Mouse (Mus musculus) testis, postnatal 10 days (tissue): ENCODE results near the gene Tcte1.

ENCODE experiments used
- DNase-seq: peaks from one replicate; pipeline ENCODE4 v3.0.0; 2021; ENCODE audit warnings: low spot score

Gene Tcte1

DNA sequence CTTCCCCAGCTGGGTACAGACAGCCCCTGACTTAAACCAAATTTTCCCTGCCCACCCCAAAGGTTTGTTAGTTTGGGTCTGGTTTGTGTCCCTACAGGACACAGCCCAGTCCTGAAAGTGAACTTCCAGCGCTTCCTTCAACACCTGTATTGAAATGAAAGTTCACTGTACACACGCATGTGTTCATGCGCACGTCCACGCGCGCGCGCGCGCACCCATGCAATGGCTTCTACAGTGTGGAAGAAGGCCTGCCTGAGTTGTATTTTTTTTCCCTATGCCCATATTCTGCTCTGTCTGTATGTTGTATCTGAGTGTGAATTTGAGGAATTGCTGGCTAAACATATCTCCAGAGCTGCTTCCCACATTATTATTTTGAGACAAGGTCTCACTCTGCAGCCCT is 41.9 kb downstream of the Tcte1 start:
- no peak for DNase-seq

- no peak for DNase-seq
These were observed 42.8 kb downstream of the Tcte1 start for GRCm38 (mm10) chr17:45566031-45566359.

DNA sequence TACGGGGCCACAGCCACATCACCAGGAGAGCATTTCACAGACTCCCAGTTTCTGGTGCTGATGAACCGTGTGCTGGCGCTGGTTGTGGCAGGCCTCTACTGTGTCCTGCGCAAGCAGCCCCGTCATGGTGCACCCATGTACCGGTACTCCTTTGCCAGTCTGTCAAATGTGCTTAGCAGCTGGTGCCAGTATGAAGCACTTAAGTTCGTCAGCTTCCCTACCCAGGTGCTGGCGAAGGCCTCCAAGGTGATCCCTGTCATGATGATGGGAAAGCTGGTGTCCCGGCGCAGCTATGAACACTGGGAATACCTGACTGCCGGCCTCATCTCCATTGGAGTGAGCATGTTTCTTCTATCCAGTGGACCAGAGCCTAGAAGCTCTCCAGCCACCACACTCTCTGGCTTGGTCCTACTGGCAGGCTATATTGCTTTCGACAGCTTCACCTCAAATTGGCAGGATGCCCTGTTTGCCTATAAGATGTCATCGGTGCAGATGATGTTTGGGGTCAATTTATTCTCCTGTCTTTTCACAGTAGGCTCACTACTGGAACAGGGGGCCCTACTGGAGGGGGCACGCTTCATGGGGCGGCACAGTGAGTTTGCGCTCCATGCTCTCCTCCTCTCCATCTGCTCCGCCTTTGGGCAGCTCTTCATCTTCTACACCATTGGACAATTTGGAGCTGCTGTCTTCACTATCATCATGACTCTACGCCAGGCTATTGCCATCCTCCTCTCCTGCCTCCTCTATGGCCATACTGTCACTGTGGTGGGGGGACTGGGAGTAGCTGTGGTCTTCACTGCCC is 43.3 kb downstream of the Tcte1 start:
- no peak for DNase-seq

DNA sequence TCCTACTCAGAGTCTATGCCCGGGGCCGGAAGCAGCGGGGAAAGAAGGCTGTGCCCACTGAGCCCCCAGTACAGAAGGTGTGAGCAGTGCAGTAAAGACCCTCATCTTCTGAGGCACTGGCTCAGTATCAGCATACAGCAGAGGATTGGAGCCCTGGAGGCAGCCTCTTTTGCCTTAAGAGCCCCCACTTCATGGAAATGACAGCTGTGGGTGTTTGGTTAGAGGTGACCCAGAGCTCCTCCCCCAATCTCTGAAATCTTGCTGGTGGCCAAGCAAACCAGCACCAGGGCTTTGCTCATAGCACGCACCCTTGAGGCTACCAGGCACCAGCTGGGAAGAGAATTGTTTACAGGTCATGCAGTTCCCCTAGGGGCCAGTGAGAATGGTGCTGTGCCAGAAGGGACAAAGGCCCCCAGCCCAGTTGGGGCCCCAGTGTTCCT is 43.9 kb downstream of the Tcte1 start:
- no peak for DNase-seq

DNA sequence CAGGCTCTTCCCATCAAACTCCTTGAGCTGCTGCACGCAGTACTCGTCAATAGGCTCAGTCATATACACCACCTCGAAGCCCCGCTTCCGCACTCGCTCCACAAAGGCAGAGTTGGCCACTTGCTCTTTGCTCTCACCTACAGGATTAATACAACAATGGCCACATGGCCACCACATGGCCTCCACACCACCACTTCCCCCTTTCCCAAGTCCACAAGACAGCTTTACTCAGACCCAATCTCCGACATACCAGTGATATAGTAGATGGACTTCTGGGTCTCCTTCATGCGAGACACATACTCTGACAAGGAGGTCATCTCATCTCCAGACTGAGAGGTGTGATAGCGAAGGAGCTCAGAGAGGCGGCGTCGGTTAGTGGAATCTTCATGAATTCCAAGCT is 45.8 kb downstream of the Tcte1 start:
- no peak for DNase-seq

DNA sequence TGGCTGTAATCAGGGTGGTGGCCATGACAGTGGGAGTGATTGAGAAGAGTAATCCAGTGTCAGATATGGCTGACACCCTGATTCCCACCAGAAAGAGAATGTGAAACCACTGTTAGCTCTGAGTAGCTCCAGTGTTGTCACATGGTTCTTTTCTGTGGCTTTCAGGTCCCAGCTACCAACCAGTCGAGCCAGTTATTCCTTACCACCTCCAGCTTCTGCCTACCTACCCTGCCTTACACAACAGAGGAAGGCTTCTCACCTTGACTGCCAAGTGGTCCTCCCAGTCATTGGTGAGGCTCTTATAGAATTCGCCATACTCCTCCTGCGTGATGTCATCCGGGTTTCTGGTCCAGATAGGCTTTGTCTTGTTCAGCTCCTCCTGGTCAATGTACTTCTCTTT is 46.8 kb downstream of the Tcte1 start:
- DNase-seq = no peak

GRCm38 (mm10) chr17:45572103-45573086 is 49.2 kb downstream of the Tcte1 start:
- DNase-seq = peak; percentile 85

GRCm38 (mm10) chr17:45573087-45573779 is 50.0 kb downstream of the Tcte1 start, which contains the start of gene Hsp90ab1:
Gene Hsp90ab1, minus strand, starts transcription at chr17:45573271.
- DNase-seq = peak; percentile 100

DNA sequence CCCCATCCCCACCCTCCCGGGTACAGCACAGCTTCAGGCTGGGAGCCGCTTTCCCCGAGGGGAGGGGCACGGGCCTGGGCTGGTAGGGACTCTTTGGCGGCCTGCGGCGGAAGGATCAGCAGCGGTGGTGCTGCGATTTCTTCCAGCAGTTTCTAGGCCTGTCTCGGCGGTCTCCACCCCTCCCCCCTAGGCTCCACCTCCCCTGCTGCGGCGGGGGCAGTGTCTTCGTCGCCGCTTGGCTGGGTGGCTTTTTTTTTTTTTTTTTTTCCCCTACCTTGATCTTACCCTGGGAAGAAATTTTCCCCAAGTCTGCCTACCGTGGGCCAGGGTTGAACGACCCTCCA is 50.5 kb downstream of the Tcte1 start:
- peak; percentile 98 for DNase-seq

- DNase-seq = peak; percentile 83
These were observed 51.0 kb downstream of the Tcte1 start for GRCm38 (mm10) chr17:45574129-45574761.

- DNase-seq = no peak
These were observed 52.1 kb downstream of the Tcte1 start for GRCm38 (mm10) chr17:45575123-45575897.

GRCm38 (mm10) chr17:45578242-45578641 is 55.0 kb downstream of the Tcte1 start:
- DNase-seq = no peak

DNA sequence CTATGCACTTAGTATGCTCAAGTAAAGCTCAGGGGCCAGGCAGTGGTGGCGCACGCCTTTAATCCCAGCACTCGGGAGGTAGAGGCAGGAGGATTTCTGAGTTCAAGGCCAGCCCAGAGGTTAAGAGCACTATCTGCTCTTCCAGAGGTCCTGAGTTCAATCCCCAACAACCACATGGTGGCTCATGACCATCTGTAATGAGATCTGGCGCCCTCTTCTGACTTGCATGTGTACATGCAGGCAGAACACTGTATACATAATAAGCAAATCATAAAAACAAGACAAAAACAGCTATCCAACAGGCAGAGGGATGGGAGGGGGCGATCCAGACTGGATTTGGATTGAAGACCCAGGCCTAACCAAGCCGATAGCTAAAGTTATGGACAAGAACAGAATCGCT is 55.6 kb downstream of the Tcte1 start:
- DNase-seq = no peak

DNA sequence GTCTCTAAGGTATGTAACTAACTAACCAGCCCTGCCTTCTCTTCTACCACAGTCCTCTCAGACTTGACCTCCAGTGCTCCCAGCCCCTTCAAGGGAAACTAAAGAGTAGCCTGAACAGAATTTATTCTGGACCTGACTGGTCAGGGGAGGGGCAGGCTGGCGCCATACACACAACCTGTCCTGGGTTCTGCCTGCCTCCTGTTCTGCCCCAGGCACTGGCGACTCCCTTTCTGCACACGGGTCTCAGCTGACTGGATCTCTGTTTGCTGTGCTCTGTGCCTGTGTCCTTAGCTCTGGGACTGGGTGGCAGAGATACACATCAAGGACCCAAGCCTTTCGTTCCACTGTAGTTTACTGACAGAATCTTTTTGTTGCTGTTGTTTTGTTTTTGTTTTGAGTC is 56.3 kb downstream of the Tcte1 start:
- no peak for DNase-seq

GRCm38 (mm10) chr17:45580958-45581477 is 57.8 kb downstream of the Tcte1 start:
- no peak for DNase-seq

DNA sequence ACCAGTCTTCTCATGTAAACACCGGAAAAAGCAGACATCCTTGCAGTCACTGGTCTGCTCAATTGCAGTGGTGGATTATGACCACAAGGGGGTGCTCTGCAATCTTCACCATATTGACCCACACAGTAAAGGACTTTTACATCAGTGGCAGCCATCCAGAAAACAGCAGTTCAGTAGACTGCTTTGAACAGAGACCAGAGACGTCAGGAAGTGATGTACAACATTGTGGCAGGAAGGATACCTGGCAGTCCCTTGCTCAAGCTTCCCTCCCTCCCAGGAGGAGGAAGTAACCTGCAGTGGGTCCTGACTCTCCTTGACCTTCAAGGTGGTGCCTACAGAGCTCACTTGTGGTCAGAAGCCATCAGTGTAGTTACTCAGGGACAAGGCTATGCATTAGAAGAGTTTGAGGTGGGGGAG is 58.3 kb downstream of the Tcte1 start:
- DNase-seq = peak; percentile 75

GRCm38 (mm10) chr17:45582188-45582587 is 59.0 kb downstream of the Tcte1 start:
- DNase-seq = no peak

GRCm38 (mm10) chr17:45582715-45583355 is 59.6 kb downstream of the Tcte1 start:
- DNase-seq = no peak

GRCm38 (mm10) chr17:45584096-45584896 is 61.1 kb downstream of the Tcte1 start:
- DNase-seq = peak; percentile 95
